Mouse (Mus musculus) kidney, adult 2 months (tissue): Measurements from ENCODE around the gene Ntm. TPM values are rescaled to one million over a fixed set of nuclear protein-coding genes. Genes with fewer than 3 reads are reported as not detected.

ENCODE experiments used
- DNase-seq: peaks from one replicate; pipeline ENCODE4 v3.0.0; 2021
- H3K27ac ChIP-seq: fragments of 200-500 bp; 2 replicates; pipeline ENCODE4 v1.5.1; 2012; ENCODE audit warnings: low read depth, low read length, control low read depth, inconsistent platforms; ENCODE audit not compliant: insufficient read depth
- H3K27me3 ChIP-seq: fragments of 200-500 bp; replicated peaks from 2 replicates; pipeline ENCODE4 v1.6.1; 2012; ENCODE audit warnings: mild to moderate bottlenecking, moderate library complexity, low read length, inconsistent platforms; ENCODE audit not compliant: control insufficient read depth, insufficient read depth
- H3K36me3 ChIP-seq: fragments of 200-500 bp; 2 replicates; pipeline ENCODE4 v1.6.1; 2012; ENCODE audit warnings: mild to moderate bottlenecking, moderate library complexity, low read length, inconsistent platforms; ENCODE audit not compliant: control insufficient read depth, insufficient read depth
- H3K4me1 ChIP-seq: fragments of 200-500 bp; 2 replicates; pipeline ENCODE4 v1.6.1; 2011; ENCODE audit warnings: low read length; ENCODE audit not compliant: control insufficient read depth, insufficient read depth
- H3K4me3 ChIP-seq: fragments of 200-500 bp; 2 replicates; pipeline ENCODE4 v1.5.1; 2011; ENCODE audit warnings: mild to moderate bottlenecking, low read depth, low read length, control low read depth; ENCODE audit not compliant: insufficient read depth
- CTCF ChIP-seq: fragments of 200-500 bp; conservative IDR thresholded peaks from 2 replicates; pipeline ENCODE4 v1.5.1; 2011; ENCODE audit warnings: low read depth, mild to moderate bottlenecking, control low read depth, low read length, moderate library complexity, mixed read lengths; ENCODE audit not compliant: insufficient read depth, insufficient read length
- POLR2A ChIP-seq: fragments of 200-500 bp; IDR thresholded peaks from one replicate; pipeline ENCODE4 v1.6.1; 2011; ENCODE audit warnings: low read depth, low read length, control low read depth
- WGBS: fragments of 180-500 bp; shearing (Covaris S2); methylation state at CpG from one replicate; pipeline ENCODE4 v1.1.7; 2018; 5-methylcytosine and 5-hydroxymethylcytosine counted together
- polyA plus RNA-seq: library from polyadenylated mRNA; depleted of rRNA; stranded (reverse); fragments of >200 nt; gene quantifications from 2 replicates; pipeline ENCODE4 v1.2.3, GENCODE M21; 2012

Ntm gene
- polyA plus RNA-seq, 1 experiment: 0.74 TPM

GRCm38 (mm10) chr9:29682224-29682623, 280.7 kb downstream of the Ntm start:
- Histone ChIP-seq H3K27ac (no peak overlapping the region), H3K27me3 (no peaks in the 10 kb centered on the region), H3K4me1 (no peaks in the 10 kb centered on the region), H3K36me3 (no peaks in the 10 kb centered on the region), H3K4me3 (no peak overlapping the region)
- TF ChIP-seq CTCF (no peak), POLR2A (no peak)
- DNase-seq: no peak
- WGBS: 66% methylated on average over 6 of the region's 6 CpGs

GRCm38 (mm10) chr9:29680677-29681076, 282.3 kb downstream of the Ntm start:
- 16% methylated on average over 5 of the region's 5 CpGs for WGBS
- no peak for TF ChIP-seq POLR2A
- no peak for TF ChIP-seq CTCF
- DNase-seq: no peak
- Histone ChIP-seq H3K27me3 (no peaks in the 10 kb centered on the region), H3K27ac (no peak overlapping the region), H3K4me3 (no peak overlapping the region), H3K36me3 (no peaks in the 10 kb centered on the region), H3K4me1 (no peaks in the 10 kb centered on the region)

GRCm38 (mm10) chr9:29673911-29674310, 289.0 kb downstream of the Ntm start:
- no peak overlapping the region for H3K4me3 ChIP-seq
- DNase-seq: peak; percentile 25
- no peak for TF ChIP-seq POLR2A
- TF ChIP-seq CTCF: no peak
- WGBS: 33% methylated on average over 8 of the region's 8 CpGs
- no peaks in the 10 kb centered on the region for H3K27me3 ChIP-seq
- H3K4me1 ChIP-seq: no peaks in the 10 kb centered on the region
- H3K36me3 ChIP-seq: no peaks in the 10 kb centered on the region
- H3K27ac ChIP-seq: no peak overlapping the region

- WGBS: 81% methylated on average over 6 of the region's 6 CpGs
- H3K36me3 ChIP-seq: no peaks in the 10 kb centered on the region
These were observed 291.1 kb downstream of the Ntm start for GRCm38 (mm10) chr9:29671861-29672260.

GRCm38 (mm10) chr9:29663286-29663685, 299.7 kb downstream of the Ntm start:
- Histone ChIP-seq H3K27me3 (no peaks in the 10 kb centered on the region), H3K4me3 (no peak overlapping the region), H3K27ac (no peak overlapping the region), H3K36me3 (no peaks in the 10 kb centered on the region), H3K4me1 (no peaks in the 10 kb centered on the region)
- 74% methylated on average over 7 of the region's 7 CpGs for WGBS
- no peak for DNase-seq
- TF ChIP-seq CTCF: no peak
- no peak for TF ChIP-seq POLR2A

More at GRCm38 (mm10) chr9:29671861-29672260, 291.1 kb downstream of the Ntm start:
- DNase-seq: no peak
- H3K4me1 ChIP-seq: no peaks in the 10 kb centered on the region
- H3K27ac ChIP-seq: no peak overlapping the region
- H3K4me3 ChIP-seq: no peak overlapping the region
- H3K27me3 ChIP-seq: no peaks in the 10 kb centered on the region
- TF ChIP-seq POLR2A (no peak), CTCF (no peak)

GRCm38 (mm10) chr9:29661468-29662145, 301.3 kb downstream of the Ntm start:
- Histone ChIP-seq H3K4me1 (no peaks in the 10 kb centered on the region), H3K36me3 (no peaks in the 10 kb centered on the region), H3K27me3 (no peaks in the 10 kb centered on the region), H3K27ac (no peak overlapping the region), H3K4me3 (no peak overlapping the region)
- 6% methylated on average over 3 of the region's 3 CpGs for WGBS
- no peak for TF ChIP-seq POLR2A
- TF ChIP-seq CTCF: peak; percentile 86
- DNase-seq: peak; percentile 41

GRCm38 (mm10) chr9:29660059-29660613, 302.8 kb downstream of the Ntm start:
- WGBS: 44% methylated on average over 3 of the region's 3 CpGs
- H3K36me3 ChIP-seq: no peaks in the 10 kb centered on the region

More at GRCm38 (mm10) chr9:29660059-29660613, 302.8 kb downstream of the Ntm start:
- H3K27ac ChIP-seq: no peak overlapping the region
- no peak overlapping the region for H3K4me3 ChIP-seq
- no peak for DNase-seq
- H3K27me3 ChIP-seq: no peaks in the 10 kb centered on the region
- no peaks in the 10 kb centered on the region for H3K4me1 ChIP-seq
- TF ChIP-seq POLR2A (no peak), CTCF (no peak)
